Mouse (Mus musculus) stomach, embryonic 14.5 days (tissue): ENCODE measurements around the gene Atm. TPM values are rescaled to one million over a fixed set of nuclear protein-coding genes. Genes with fewer than 3 reads are reported as not detected.

ENCODE experiments used
- ATAC-seq: fragments of 200-750 bp; cut with Nextera tagmentation; 2 replicates; pipeline ENCODE4 v1.8.0; 2017; ENCODE audit warnings: low read depth, moderate TSS enrichment; ENCODE audit not compliant: insufficient number of reproducible peaks, insufficient read depth, low FRiP score
- H3K27ac ChIP-seq: fragments of 300-500 bp; sonication (generic); 2 replicates; pipeline ENCODE4 v1.5.1; 2014; ENCODE audit warnings: mild to moderate bottlenecking, low read length, moderate library complexity, mixed read lengths
- H3K27me3 ChIP-seq: fragments of 300-500 bp; sonication (generic); 2 replicates; pipeline ENCODE4 v1.6.1; 2014; ENCODE audit warnings: low read length, control low read depth, mixed read lengths; ENCODE audit not compliant: control insufficient read depth, insufficient read depth
- H3K36me3 ChIP-seq: fragments of 300-500 bp; sonication (generic); 2 replicates; pipeline ENCODE4 v1.6.1; 2014; ENCODE audit warnings: mild to moderate bottlenecking, control low read depth, low read length, moderate library complexity, mixed read lengths; ENCODE audit not compliant: control insufficient read depth, insufficient read depth
- H3K4me1 ChIP-seq: fragments of 300-500 bp; sonication (generic); 2 replicates; pipeline ENCODE4 v1.6.1; 2014; ENCODE audit warnings: low read length, control low read depth, mixed read lengths; ENCODE audit not compliant: control insufficient read depth, insufficient read depth
- H3K4me2 ChIP-seq: fragments of 300-500 bp; sonication (generic); replicated peaks from 2 replicates; pipeline ENCODE4 v1.6.1; 2014; ENCODE audit warnings: low read depth, low read length, control low read depth
- H3K4me3 ChIP-seq: fragments of 300-500 bp; sonication (generic); 2 replicates; pipeline ENCODE4 v1.5.1; 2014; ENCODE audit warnings: low read depth, low read length, control low read depth
- H3K9ac ChIP-seq: fragments of 300-500 bp; sonication (generic); replicated peaks from 2 replicates; pipeline ENCODE4 v1.6.1; 2014; ENCODE audit warnings: low read depth, mild to moderate bottlenecking, control low read depth, low read length, moderate library complexity, mixed read lengths
- H3K9me3 ChIP-seq: fragments of 300-500 bp; sonication (generic); 2 replicates; pipeline ENCODE4 v1.6.1; 2016; ENCODE audit warnings: low read depth, low read length, control low read depth; ENCODE audit not compliant: control insufficient read depth
- WGBS: fragments of 180-500 bp; shearing (Covaris S2); extraction: QIAGEN DNeasy Blood & Tissue Kit; methylation state at CpG from one replicate; pipeline ENCODE4 v1.1.7; 2014; 5-methylcytosine and 5-hydroxymethylcytosine counted together
- polyA plus RNA-seq: library from polyadenylated mRNA; unstranded; fragments of >200 nt; fragmentation: Nextera tagmentation; extraction: Ambion mirVana; gene quantifications from 2 replicates; pipeline ENCODE4 v1.2.1, GENCODE M21; 2014

Atm gene
- polyA plus RNA-seq, 1 experiment from 2014 or later, result 25.5 TPM

DNA sequence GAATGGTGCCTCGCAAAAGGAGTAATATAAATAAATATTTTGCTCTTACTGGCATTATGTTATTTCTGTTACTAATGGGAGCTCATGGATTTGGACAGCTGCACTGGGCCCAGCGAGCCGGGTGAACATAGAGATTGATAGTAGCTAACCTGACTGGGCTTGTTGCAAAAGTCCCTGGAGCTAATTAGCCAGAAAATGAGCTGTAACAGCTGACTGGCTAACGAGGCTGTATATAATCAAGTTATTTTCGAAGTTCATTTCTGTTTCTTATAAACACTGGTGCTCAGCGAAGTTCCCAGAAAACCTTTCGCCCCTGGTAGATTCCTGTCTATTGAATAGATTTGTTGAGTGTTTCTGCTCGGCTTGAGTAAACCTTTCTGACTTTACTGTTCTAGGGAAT, 133.5 kb downstream of the Atm start:
- no peaks in the 10 kb centered on the region for H3K27me3 ChIP-seq
- H3K4me3 ChIP-seq, result no peak overlapping the region
- no peaks in the 10 kb centered on the region for H3K36me3 ChIP-seq
- peak overlapping the region; percentile 30 for H3K4me2 ChIP-seq
- H3K9me3 ChIP-seq, result no peaks in the 10 kb centered on the region
- 64% methylated on average over 8 of the region's 8 CpGs for WGBS
- 0 out of 2 replicates have a peak, but pooled peaks cover 8% of the 10 kb centered on the region for H3K4me1 ChIP-seq
- H3K9ac ChIP-seq, result no peak overlapping the region
- ATAC-seq, result no peak
- peak overlapping the region; percentile 18; the same call in 1 of the 2 replicates for H3K27ac ChIP-seq

DNA sequence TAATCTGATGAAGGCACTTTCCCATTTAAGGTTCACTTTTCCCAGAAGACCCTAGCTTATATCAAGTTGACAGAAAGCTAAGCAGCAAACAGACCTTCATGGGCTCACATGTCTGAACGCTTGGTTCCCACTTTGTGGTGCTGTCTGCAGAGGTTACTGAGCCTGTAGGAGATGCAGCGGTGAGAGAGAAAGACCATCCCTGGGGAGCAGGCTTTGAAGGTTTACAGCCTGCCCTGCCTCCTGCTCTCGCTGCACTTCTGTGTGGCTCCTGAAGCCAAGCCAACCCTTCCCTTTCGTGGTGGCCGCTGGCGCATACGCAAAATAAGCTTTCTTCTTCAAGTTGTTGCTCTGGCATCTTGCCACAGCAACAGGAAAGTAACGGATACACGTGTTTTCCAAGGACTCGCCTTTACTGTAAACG, 134.2 kb downstream of the Atm start, which contains the start of gene 4930550C14Rik:
TSS of gene 4930550C14Rik (plus strand) at position 35 of the 421 bp plus-strand sequence.
- H3K9me3 ChIP-seq, result no peaks in the 10 kb centered on the region
- H3K27me3 ChIP-seq, result no peaks in the 10 kb centered on the region
- 0 out of 2 replicates have a peak, but pooled peaks cover 8% of the 10 kb centered on the region for H3K4me1 ChIP-seq
- no peaks in the 10 kb centered on the region for H3K36me3 ChIP-seq
- peak within 1 kb of the TSS; percentile 30 for H3K4me2 ChIP-seq
- H3K27ac ChIP-seq, result peak within 1 kb of the TSS; percentile 18; the same call in 1 of the 2 replicates
- H3K9ac ChIP-seq, result no peak within 1 kb of the TSS
- H3K4me3 ChIP-seq, result no peak within 1 kb of the TSS
- peak; percentile 40; the same call in 1 of the 2 replicates for ATAC-seq
- WGBS, result 20% methylated on average over 11 of the region's 11 CpGs

DNA sequence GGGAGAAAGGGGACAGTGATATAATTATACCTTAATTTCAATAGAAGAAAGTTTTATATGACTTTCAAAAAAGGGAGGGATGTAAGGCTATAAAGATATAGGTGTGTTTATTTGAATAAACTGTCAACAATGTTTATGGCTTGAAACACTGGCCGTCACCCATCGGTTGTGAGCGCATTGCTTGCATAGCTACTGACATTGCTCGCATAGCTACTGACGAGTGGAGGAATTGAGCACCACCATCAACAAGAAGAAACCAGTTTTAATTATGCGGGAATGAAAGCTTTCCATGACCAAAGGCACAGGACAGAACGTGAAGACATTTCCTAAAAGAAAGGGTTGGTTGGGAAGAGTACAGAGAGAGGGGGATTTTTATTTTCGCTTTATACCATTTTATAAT, 135.4 kb downstream of the Atm start:
- Histone ChIP-seq H3K36me3 (no peaks in the 10 kb centered on the region; the same call in 1 of the 2 replicates), H3K4me1 (0 out of 2 replicates have a peak, but pooled peaks cover 8% of the 10 kb centered on the region), H3K27me3 (no peaks in the 10 kb centered on the region), H3K4me2 (no peak overlapping the region), H3K9me3 (no peaks in the 10 kb centered on the region), H3K9ac (no peak overlapping the region), H3K4me3 (no peak overlapping the region), H3K27ac (no peak overlapping the region)
- 84% methylated on average over 8 of the region's 8 CpGs for whole genome bisulfite sequencing
- no peak for ATAC-seq

DNA sequence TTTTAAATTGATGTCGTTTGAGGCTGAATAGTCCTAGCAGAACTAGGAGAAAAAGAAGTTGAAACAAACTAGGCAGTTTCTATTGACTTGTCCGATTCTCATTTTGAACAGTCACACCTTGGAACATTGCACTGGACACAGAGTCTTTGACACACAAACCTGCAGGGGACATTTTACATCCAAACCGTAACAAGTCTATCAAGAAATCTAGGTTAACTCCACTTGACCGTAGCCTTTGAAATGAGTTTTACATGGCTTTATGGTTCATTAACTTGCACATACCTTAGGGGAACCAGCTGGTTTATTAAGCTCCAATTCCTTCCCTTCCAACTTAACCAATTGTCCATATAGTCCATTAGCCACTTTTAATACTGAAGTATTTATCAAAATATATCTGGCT, 135.8 kb downstream of the Atm start:
- ATAC-seq, result no peak
- no peaks in the 10 kb centered on the region for H3K9me3 ChIP-seq
- no peak overlapping the region for H3K27ac ChIP-seq
- H3K4me1 ChIP-seq, result 0 out of 2 replicates have a peak, but pooled peaks cover 8% of the 10 kb centered on the region
- H3K27me3 ChIP-seq, result no peaks in the 10 kb centered on the region
- H3K36me3 ChIP-seq, result no peaks in the 10 kb centered on the region; the same call in 1 of the 2 replicates
- H3K4me2 ChIP-seq, result no peak overlapping the region
- no peak overlapping the region for H3K4me3 ChIP-seq
- 92% methylated on average over 4 of the region's 4 CpGs for WGBS
- no peak overlapping the region for H3K9ac ChIP-seq

DNA sequence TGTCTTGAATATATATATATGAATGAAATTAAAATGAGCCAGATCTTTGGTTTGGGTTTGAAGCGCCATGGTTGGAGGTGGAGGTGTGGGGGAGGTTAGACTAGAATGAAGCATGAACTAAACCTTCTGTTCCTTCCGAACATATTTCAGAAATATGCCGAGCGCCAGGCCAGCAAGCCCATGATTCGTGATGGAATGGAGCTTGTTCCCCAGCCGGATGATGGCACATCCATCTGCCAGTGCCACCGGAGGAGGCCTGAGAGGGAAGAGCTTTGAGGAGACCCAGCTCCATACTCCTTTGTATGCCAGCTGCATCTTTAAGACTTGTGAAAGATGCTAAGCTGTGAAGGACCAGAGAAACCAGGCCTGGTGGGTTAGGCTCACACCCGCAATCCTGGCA, 137.0 kb downstream of the Atm start:
- H3K4me2 ChIP-seq, result no peak overlapping the region
- H3K27ac ChIP-seq, result no peak overlapping the region
- H3K9me3 ChIP-seq, result no peaks in the 10 kb centered on the region
- ATAC-seq, result no peak
- H3K27me3 ChIP-seq, result no peaks in the 10 kb centered on the region
- H3K4me1 ChIP-seq, result 0 out of 2 replicates have a peak, but pooled peaks cover 5% of the 10 kb centered on the region
- no peaks in the 10 kb centered on the region; the same call in 1 of the 2 replicates for H3K36me3 ChIP-seq
- H3K4me3 ChIP-seq, result no peak overlapping the region
- no peak overlapping the region for H3K9ac ChIP-seq
- 93% methylated on average over 8 of the region's 8 CpGs for WGBS

DNA sequence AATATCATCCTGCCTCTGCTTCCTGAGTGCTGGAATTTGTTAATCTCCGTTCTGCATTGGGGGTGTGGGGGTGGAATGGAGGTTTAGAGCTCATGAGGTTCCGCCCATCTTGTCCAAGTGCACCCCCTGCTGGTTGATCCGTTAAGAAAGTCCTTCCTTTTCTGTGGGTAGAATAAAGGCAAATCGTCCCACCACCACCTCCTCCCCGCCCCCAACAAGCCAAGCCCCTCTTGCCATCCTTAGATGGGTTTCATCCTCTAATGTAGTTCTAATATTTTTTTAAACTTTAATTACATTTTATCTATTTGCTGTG, 138.2 kb downstream of the Atm start:
- no peaks in the 10 kb centered on the region; the same call in 1 of the 2 replicates for H3K36me3 ChIP-seq
- no peak overlapping the region for H3K4me2 ChIP-seq
- H3K9ac ChIP-seq, result no peak overlapping the region
- 0 out of 2 replicates have a peak, but pooled peaks cover 5% of the 10 kb centered on the region for H3K4me1 ChIP-seq
- H3K9me3 ChIP-seq, result no peaks in the 10 kb centered on the region
- H3K4me3 ChIP-seq, result no peak overlapping the region
- ATAC-seq, result no peak
- no peak overlapping the region for H3K27ac ChIP-seq
- 14% methylated on average over 5 of the region's 5 CpGs for WGBS
- H3K27me3 ChIP-seq, result no peaks in the 10 kb centered on the region

DNA sequence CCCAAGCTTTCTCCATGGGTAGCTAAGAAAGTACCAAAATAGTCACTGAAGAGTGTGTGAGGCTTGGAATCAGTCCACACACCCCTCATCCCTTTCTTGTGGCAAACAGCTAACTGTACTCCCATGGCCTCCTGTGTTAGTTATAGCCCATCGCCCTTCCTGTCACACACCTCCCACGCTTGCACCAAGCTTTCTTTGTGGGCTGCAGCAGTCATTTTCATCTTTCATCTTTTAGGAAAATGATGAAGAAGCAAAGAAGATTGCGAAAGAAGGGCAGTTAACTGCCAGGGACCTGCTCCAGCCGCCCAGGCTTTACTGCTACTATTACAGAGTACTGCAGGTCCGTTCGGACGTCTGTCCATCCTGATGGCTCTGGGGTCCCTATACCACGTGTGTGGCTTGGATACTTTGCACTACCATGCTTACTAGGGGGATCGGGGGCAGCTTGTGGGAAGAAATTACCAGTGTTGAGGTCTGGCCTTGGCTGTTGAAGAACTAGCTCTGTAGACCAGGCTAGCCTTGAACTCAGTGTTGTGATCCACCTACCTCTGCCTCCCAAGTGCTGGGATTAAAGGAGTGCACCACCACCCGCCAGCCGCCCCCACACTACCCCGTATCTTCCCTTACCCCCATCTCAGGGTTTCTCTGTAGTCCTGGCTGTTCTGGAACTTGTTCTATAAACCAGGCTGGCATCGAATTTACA, 138.7 kb downstream of the Atm start:
- WGBS, result 77% methylated on average over 13 of the region's 13 CpGs
- no peak overlapping the region for H3K9ac ChIP-seq
- no peak overlapping the region for H3K4me2 ChIP-seq
- 0 out of 2 replicates have a peak, but pooled peaks cover 5% of the 10 kb centered on the region for H3K4me1 ChIP-seq
- no peaks in the 10 kb centered on the region for H3K9me3 ChIP-seq
- no peaks in the 10 kb centered on the region for H3K27me3 ChIP-seq
- H3K4me3 ChIP-seq, result no peak overlapping the region
- no peak overlapping the region for H3K27ac ChIP-seq
- H3K36me3 ChIP-seq, result no peaks in the 10 kb centered on the region; the same call in 1 of the 2 replicates
- no peak for ATAC-seq

DNA sequence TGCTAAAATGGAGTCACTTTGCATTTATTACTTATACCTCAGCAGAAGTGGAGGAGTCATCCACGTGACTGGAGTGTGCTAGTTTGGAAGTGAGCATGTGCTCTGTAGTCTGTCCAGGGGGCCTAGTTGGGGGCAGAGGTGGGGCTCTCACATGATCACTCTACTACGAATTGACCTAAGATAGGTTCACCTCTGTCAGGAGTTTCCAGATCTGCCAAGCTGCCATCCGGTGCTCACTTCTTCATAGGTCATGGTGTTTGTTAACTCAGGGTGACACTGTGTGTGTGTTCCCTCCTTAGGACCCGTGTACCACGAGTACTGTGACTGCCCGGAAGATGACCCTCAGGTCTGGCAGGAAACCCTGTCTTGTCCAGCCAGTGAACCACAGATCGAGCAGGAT, 146.4 kb downstream of the Atm start:
- Histone ChIP-seq H3K27me3 (no peaks in the 10 kb centered on the region), H3K36me3 (peaks cover 10% of the 10 kb centered on the region), H3K27ac (no peak overlapping the region), H3K9ac (no peak overlapping the region), H3K4me2 (no peak overlapping the region), H3K9me3 (no peaks in the 10 kb centered on the region), H3K4me1 (peaks cover 6% of the 10 kb centered on the region), H3K4me3 (no peak overlapping the region)
- WGBS, result 71% methylated on average over 7 of the region's 7 CpGs
- ATAC-seq, result no peak
